Mouse (Mus musculus): Measurements from ENCODE around the gene Bcl2l13. TPM values are rescaled to one million over a fixed set of nuclear protein-coding genes. Genes with fewer than 3 reads are reported as not detected.
A peak's percentile ranks its signal among the peaks of the same experiment; 100 is the strongest.
"Not testable (repeated sequence)": the region's sequence is repeated elsewhere in the genome, so short reads cannot be mapped to it uniquely, and the experiment has no call there.

Bcl2l13 gene
- polyA plus RNA-seq, 1 experiment from 2014 or later: 14.0 TPM

- no peak for ATAC-seq
Observed at GRCm38 (mm10) chr6:120901776-120902645, 66.0 kb downstream of the Bcl2l13 start.

GRCm38 (mm10) chr6:120903450-120903912, 67.5 kb downstream of the Bcl2l13 start:
- Histone ChIP-seq H3K36me3 (ENCODE audit: insufficient read depth, low read length) (no peaks in the 10 kb centered on the region), H3K27me3 (replicated peaks; ENCODE audit: insufficient read depth, low read length) (no peaks in the 10 kb centered on the region), H3K9ac (replicated peaks; ENCODE audit: low read depth) (no peak overlapping the region), H3K4me2 (replicated peaks; ENCODE audit: low read depth, low read length) (no peak overlapping the region), H3K9me3 (ENCODE audit: low read length) (no peaks in the 10 kb centered on the region), H3K4me1 (ENCODE audit: insufficient read depth, low read depth, low read length) (no peaks in the 10 kb centered on the region), H3K27ac (ENCODE audit: low read length) (no peak overlapping the region), H3K4me3 (ENCODE audit: low read depth, low read length) (no peak overlapping the region)
- peak; percentile 78 for ATAC-seq
- TF ChIP-seq CTCF (IDR thresholded peaks at IDR 0.05): peak; percentile 82
- TF ChIP-seq EP300 (IDR thresholded peaks at IDR 0.05): no peak
- peak; percentile 72 for DNase-seq (ENCODE audit: low spot score)
- 43% methylated on average over 5 of the region's 5 CpGs for WGBS

More at GRCm38 (mm10) chr6:120901776-120902645, 66.0 kb downstream of the Bcl2l13 start:
- Histone ChIP-seq H3K4me3 (ENCODE audit: low read depth, low read length) (no peak overlapping the region), H3K4me2 (replicated peaks; ENCODE audit: low read depth, low read length) (no peak overlapping the region), H3K4me1 (ENCODE audit: insufficient read depth, low read depth, low read length) (no peaks in the 10 kb centered on the region), H3K27ac (ENCODE audit: low read length) (no peak overlapping the region), H3K9me3 (ENCODE audit: low read length) (no peaks in the 10 kb centered on the region), H3K27me3 (replicated peaks; ENCODE audit: insufficient read depth, low read length) (no peaks in the 10 kb centered on the region), H3K36me3 (ENCODE audit: insufficient read depth, low read length) (no peaks in the 10 kb centered on the region), H3K9ac (replicated peaks; ENCODE audit: low read depth) (no peak overlapping the region)
- TF ChIP-seq CTCF (IDR thresholded peaks at IDR 0.05): no peak
- no peak for DNase-seq (ENCODE audit: low spot score)
- WGBS: 80% methylated on average over 14 of the region's 14 CpGs

GRCm38 (mm10) chr6:120903961-120904360, 67.9 kb downstream of the Bcl2l13 start:
- H3K27ac ChIP-seq (ENCODE audit: low read length): no peak overlapping the region
- 74% methylated on average over 11 of the region's 11 CpGs for WGBS
- no peak overlapping the region for H3K9ac ChIP-seq (replicated peaks; ENCODE audit: low read depth)

GRCm38 (mm10) chr6:120905111-120905510, 69.1 kb downstream of the Bcl2l13 start:
- Histone ChIP-seq H3K9me3 (ENCODE audit: low read length) (no peaks in the 10 kb centered on the region), H3K27ac (ENCODE audit: low read length) (no peak overlapping the region), H3K36me3 (ENCODE audit: insufficient read depth, low read length) (no peaks in the 10 kb centered on the region), H3K4me3 (ENCODE audit: low read depth, low read length) (no peak overlapping the region), H3K27me3 (replicated peaks; ENCODE audit: insufficient read depth, low read length) (no peaks in the 10 kb centered on the region), H3K9ac (replicated peaks; ENCODE audit: low read depth) (no peak overlapping the region), H3K4me1 (ENCODE audit: insufficient read depth, low read depth, low read length) (no peaks in the 10 kb centered on the region), H3K4me2 (replicated peaks; ENCODE audit: low read depth, low read length) (no peak overlapping the region)
- ATAC-seq (no peak), DNase-seq (ENCODE audit: low spot score) (no peak)
- TF ChIP-seq CTCF (IDR thresholded peaks at IDR 0.05): no peak
- no peak for TF ChIP-seq EP300 (IDR thresholded peaks at IDR 0.05)
- 84% methylated on average over 5 of the region's 5 CpGs for WGBS

More at GRCm38 (mm10) chr6:120903961-120904360, 67.9 kb downstream of the Bcl2l13 start:
- no peaks in the 10 kb centered on the region for H3K9me3 ChIP-seq (ENCODE audit: low read length)
- TF ChIP-seq EP300 (IDR thresholded peaks at IDR 0.05): no peak
- TF ChIP-seq CTCF (IDR thresholded peaks at IDR 0.05): no peak
- no peak for DNase-seq (ENCODE audit: low spot score)
- no peak overlapping the region for H3K4me3 ChIP-seq (ENCODE audit: low read depth, low read length)
- H3K4me2 ChIP-seq (replicated peaks; ENCODE audit: low read depth, low read length): no peak overlapping the region
- H3K27me3 ChIP-seq (replicated peaks; ENCODE audit: insufficient read depth, low read length): no peaks in the 10 kb centered on the region
- no peaks in the 10 kb centered on the region for H3K36me3 ChIP-seq (ENCODE audit: insufficient read depth, low read length)
- no peaks in the 10 kb centered on the region for H3K4me1 ChIP-seq (ENCODE audit: insufficient read depth, low read depth, low read length)
- ATAC-seq: no peak

- ATAC-seq: no peak
- H3K4me3 ChIP-seq (ENCODE audit: low read depth, low read length): no peak overlapping the region
- H3K9ac ChIP-seq (replicated peaks; ENCODE audit: low read depth): no peak overlapping the region
- H3K4me2 ChIP-seq (replicated peaks; ENCODE audit: low read depth, low read length): no peak overlapping the region
- TF ChIP-seq CTCF (IDR thresholded peaks at IDR 0.05) (no peak), EP300 (IDR thresholded peaks at IDR 0.05) (no peak)
- 87% methylated on average over 6 of the region's 6 CpGs for WGBS
- H3K9me3 ChIP-seq (ENCODE audit: low read length): no peaks in the 10 kb centered on the region
- no peaks in the 10 kb centered on the region for H3K36me3 ChIP-seq (ENCODE audit: insufficient read depth, low read length)
- DNase-seq (ENCODE audit: low spot score): no peak
- H3K4me1 ChIP-seq (ENCODE audit: insufficient read depth, low read depth, low read length): no peaks in the 10 kb centered on the region; the same call in 1 of the 2 replicates
- no peaks in the 10 kb centered on the region for H3K27me3 ChIP-seq (replicated peaks; ENCODE audit: insufficient read depth, low read length)
- H3K27ac ChIP-seq (ENCODE audit: low read length): no peak overlapping the region
Observed at GRCm38 (mm10) chr6:120906521-120906920, 70.5 kb downstream of the Bcl2l13 start.

GRCm38 (mm10) chr6:120907876-120908597, 72.0 kb downstream of the Bcl2l13 start:
- WGBS: 88% methylated on average over 9 of the region's 10 CpGs
- not testable (repeated sequence) for H3K4me1 ChIP-seq (ENCODE audit: insufficient read depth, low read depth, low read length); H3K36me3 ChIP-seq (ENCODE audit: insufficient read depth, low read length); H3K4me3 ChIP-seq (ENCODE audit: low read depth, low read length); H3K4me2 ChIP-seq (replicated peaks; ENCODE audit: low read depth, low read length); DNase-seq (ENCODE audit: low spot score); ATAC-seq; H3K9me3 ChIP-seq (ENCODE audit: low read length); H3K27me3 ChIP-seq (replicated peaks; ENCODE audit: insufficient read depth, low read length); H3K27ac ChIP-seq (ENCODE audit: low read length); H3K9ac ChIP-seq (replicated peaks; ENCODE audit: low read depth)
